Mouse (Mus musculus): ENCODE data around the gene Olfr393. TPM values are rescaled to one million over a fixed set of nuclear protein-coding genes. Genes with fewer than 3 reads are reported as not detected.

Olfr393 gene
- not detected for total RNA-seq (2021)
- long read RNA-seq, experiment 1: 0 reads
- long read RNA-seq, experiment 2: 0 reads

DNA sequence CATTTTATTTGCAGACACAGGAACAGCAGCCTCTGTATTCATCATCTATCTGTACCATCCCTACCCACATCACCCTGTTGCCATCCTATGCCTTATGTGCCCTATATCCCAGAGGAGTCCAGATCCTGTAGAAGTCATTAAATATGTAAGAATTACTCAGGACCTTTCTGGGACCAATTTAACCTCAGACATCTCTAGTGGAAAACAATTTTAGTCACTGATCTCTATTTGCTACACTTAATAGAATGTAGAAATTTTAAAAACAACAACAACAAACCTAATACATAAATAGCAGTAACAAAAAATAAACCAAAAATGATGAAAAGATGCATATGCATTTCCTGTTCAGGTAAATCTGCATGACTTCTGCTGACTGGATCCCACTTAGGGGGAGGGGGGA is at the start of gene Olfr393:
TSS of gene Olfr393 (minus strand) at position 101 of the 400 bp plus-strand sequence.
- DNase-seq: no peak

DNA sequence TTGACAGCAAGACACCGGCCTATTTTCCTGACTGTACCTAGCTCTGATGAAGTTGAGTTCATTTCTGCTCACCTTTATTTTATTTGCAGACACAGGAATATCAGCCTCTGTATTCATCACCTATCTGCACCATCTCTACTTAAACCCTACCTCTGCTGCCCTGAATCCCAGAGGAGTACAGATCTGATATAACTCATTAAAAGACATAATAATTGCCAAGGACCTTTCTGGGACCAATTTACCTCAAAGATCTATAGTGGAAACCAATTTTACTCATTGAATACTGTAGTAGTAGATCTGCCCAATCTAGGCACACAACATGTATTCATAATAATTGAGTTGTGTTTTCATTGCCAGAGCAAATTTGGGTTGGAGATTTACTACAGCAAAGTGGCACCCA is 39.4 kb upstream of the Olfr393 start, which contains the start of gene Olfr394:
TSS of gene Olfr394 (minus strand) at position 101 of the 400 bp plus-strand sequence.
- no peak for DNase-seq

DNA sequence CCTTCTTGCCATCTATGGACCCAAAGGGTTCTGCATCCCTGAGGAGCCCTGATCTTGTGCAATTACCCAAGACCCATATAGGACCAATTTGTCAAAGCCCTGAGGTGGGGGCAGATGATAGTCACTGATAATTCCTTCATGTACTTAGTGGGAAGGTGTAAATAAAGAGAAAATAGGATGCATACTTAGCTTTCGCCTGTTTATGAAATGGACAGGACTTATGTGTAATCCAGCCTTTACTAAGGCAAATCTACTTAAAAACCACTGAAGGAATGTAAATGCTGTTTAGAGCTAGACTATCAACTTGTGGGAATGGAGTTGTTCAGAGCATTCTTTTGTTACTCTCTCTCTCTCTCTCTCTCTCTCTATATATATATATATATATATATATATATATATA is 34.3 kb downstream of the Olfr393 start, which contains the start of gene Olfr392:
TSS of gene Olfr392 (minus strand) at position 101 of the 400 bp plus-strand sequence.
- no peak for DNase-seq

DNA sequence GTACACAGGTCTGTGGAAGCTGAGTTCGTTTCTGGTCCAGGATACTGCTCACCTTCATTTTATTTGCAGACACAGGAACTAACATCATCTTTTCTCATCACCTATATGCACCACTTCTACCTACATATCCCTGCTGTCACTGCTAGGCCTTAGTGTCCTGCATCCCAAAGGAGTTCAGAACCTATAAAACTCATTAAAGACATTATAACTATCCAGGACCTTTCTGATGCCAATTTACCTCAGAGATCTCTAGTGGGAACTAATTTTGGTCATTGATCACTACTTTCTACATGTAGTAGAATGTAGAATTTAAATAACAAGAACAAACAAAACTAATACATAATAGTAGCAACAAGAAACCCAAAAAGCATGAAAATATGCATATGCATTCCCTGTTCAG is 48.3 kb downstream of the Olfr393 start, which contains the start of gene Olfr391-ps:
TSS of gene Olfr391-ps (minus strand) at position 101 of the 400 bp plus-strand sequence.
- DNase-seq: no peak

Other genes with a start within 250 kb of the Olfr393 start
- not detected for gene Zfp735, start 162.7 kb downstream of the Olfr393 start, total RNA-seq (2021)
- gene Olfr389, start 70.7 kb downstream of the Olfr393 start, total RNA-seq (2021): not detected
- gene Olfr390, start 68.5 kb downstream of the Olfr393 start, total RNA-seq (2021): not detected
- not detected for gene Olfr391-ps, start 48.4 kb downstream of the Olfr393 start, total RNA-seq (2021)
- gene Olfr392, start 34.4 kb downstream of the Olfr393 start, total RNA-seq (2021): not detected
- gene Olfr394, start 39.3 kb upstream of the Olfr393 start, total RNA-seq (2021): not detected
- not detected for gene Olfr395, start 57.8 kb upstream of the Olfr393 start, total RNA-seq (2021)
- gene Olfr23, start 85.2 kb upstream of the Olfr393 start, total RNA-seq (2021): not detected
- gene Olfr397, start 109.4 kb upstream of the Olfr393 start, total RNA-seq (2021): not detected
- gene Olfr398, start 139.0 kb upstream of the Olfr393 start, total RNA-seq (2021): not detected
- not detected for gene Olfr139, start 205.1 kb upstream of the Olfr393 start, total RNA-seq (2021)
- gene Olfr399, start 205.2 kb upstream of the Olfr393 start, total RNA-seq (2021): not detected
- not detected for gene Zfp616, start 218.5 kb upstream of the Olfr393 start, total RNA-seq (2021)